Mouse (Mus musculus): ENCODE data around the gene Enpp6.

DNA sequence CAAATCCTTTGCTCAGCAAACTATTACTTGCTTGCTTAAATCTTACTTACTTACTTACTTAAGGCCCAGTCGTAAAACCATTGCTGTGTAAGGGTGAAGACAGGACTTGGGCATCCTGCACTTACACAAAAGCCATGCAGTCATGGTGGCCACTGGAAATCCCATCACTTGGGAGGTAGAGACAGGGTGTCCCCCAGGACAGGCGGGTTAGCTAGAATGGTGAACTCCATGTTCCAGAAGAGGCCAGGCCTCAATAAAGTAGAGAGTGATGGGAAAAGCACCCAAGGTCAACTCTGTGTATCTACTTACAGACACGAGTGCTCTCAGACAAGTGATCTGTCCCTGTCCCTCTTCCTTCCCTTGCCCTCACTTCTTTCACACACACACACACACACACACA, 146.7 kb downstream of the Enpp6 start:
- TF ChIP-seq CTCF (IDR thresholded peaks at IDR 0.05; ENCODE audit: low read depth) (no peak), EP300 (IDR thresholded peaks at IDR 0.05; ENCODE audit: low read depth) (no peak)

Measured in liver, embryonic 14.5 days (tissue).